Mouse (Mus musculus) CH12.LX (cell line): ENCODE data around the gene Ralgapa1. TPM values are rescaled to one million over a fixed set of nuclear protein-coding genes. Genes with fewer than 3 reads are reported as not detected.

ENCODE experiments used
- DNase-seq: peaks from one replicate; pipeline ENCODE4 v3.0.0-alpha.2; 2013; ENCODE audit errors: extremely low read depth
- H3K27ac ChIP-seq: 2 replicates; pipeline ENCODE4 v1.5.1; 2012; ENCODE audit warnings: low read depth, mild to moderate bottlenecking, control low read depth, moderate library complexity; ENCODE audit not compliant: insufficient read depth
- H3K27me3 ChIP-seq: replicated peaks from 2 replicates; pipeline ENCODE3; 2012; ENCODE audit warnings: inconsistent platforms
- H3K36me3 ChIP-seq, 2 experiments: replicated peaks in 1 of 2; 2 replicates each; pipeline versions ENCODE3 to v1.6.1; 2012; ENCODE audit warnings: inconsistent platforms in 1 of 2, low read length in 1 of 2, mild to moderate bottlenecking in 1 of 2, mixed read lengths in 1 of 2, moderate library complexity in 1 of 2; ENCODE audit not compliant: control insufficient read depth in 1 of 2, insufficient read depth in 1 of 2
- H3K4me1 ChIP-seq, 2 experiments: 2 replicates each; pipeline ENCODE4 v1.6.1; 2012; ENCODE audit warnings: inconsistent platforms in 1 of 2, moderate library complexity in 1 of 2; ENCODE audit not compliant: insufficient read depth in 2 of 2, control insufficient read depth in 1 of 2
- H3K4me2 ChIP-seq: 2 replicates; pipeline ENCODE4 v1.6.1; 2012; ENCODE audit warnings: low read depth, mild to moderate bottlenecking, control low read depth; ENCODE audit not compliant: poor library complexity, insufficient read depth, severe bottlenecking
- H3K4me3 ChIP-seq, 3 experiments: fragments of 150-350 bp in 1 of 3; sonication (generic) in 1 of 3; replicated peaks in 1 of 3; 2 replicates each; pipeline versions ENCODE3 to v1.5.1; 2011 to 2012; ENCODE audit warnings: low read depth in 2 of 3, low read length in 2 of 3, mild to moderate bottlenecking in 2 of 3, moderate library complexity in 2 of 3, control low read depth in 1 of 3, improper control_type of control experiment in 1 of 3, inconsistent platforms in 1 of 3, mixed read lengths in 1 of 3; ENCODE audit not compliant: poor library complexity in 1 of 3
- H3K79me2 ChIP-seq: replicated peaks from 2 replicates; pipeline ENCODE4 v1.6.1; 2012; ENCODE audit warnings: mild to moderate bottlenecking, moderate library complexity; ENCODE audit not compliant: control insufficient read depth, poor library complexity, insufficient read depth, severe bottlenecking; ENCODE audit errors: extremely low read depth
- H3K9ac ChIP-seq: 2 replicates; pipeline ENCODE4 v1.6.1; 2012; ENCODE audit warnings: low read depth, mild to moderate bottlenecking, control low read depth, moderate library complexity; ENCODE audit not compliant: insufficient read depth
- H3K9me3 ChIP-seq: replicated peaks from 2 replicates; pipeline ENCODE3; 2012; ENCODE audit warnings: low read length, inconsistent platforms, mixed read lengths
- BHLHE40 ChIP-seq: IDR thresholded peaks from 2 replicates; pipeline ENCODE4 v1.6.1; 2011; ENCODE audit warnings: mild to moderate bottlenecking, low read depth, low read length, improper control_type of control experiment
- CHD2 ChIP-seq: IDR thresholded peaks from 2 replicates; pipeline ENCODE4 v1.6.1; 2011; ENCODE audit warnings: low read length, improper control_type of control experiment
- ELF1 ChIP-seq: IDR thresholded peaks from 2 replicates; pipeline ENCODE4 v1.6.1; 2014; ENCODE audit warnings: low read depth, mild to moderate bottlenecking, inconsistent platforms, low read length, improper control_type of control experiment
- GABPA ChIP-seq: IDR thresholded peaks from 2 replicates; pipeline ENCODE4 v1.6.1; 2012; ENCODE audit warnings: low read depth, low read length, improper control_type of control experiment, inconsistent platforms; ENCODE audit not compliant: insufficient replicate concordance
- HCFC1 ChIP-seq: IDR thresholded peaks from 2 replicates; pipeline ENCODE4 v1.6.1; 2012; ENCODE audit warnings: low read depth, mild to moderate bottlenecking, inconsistent platforms, low read length, improper control_type of control experiment
- JUN ChIP-seq: IDR thresholded peaks from 2 replicates; pipeline ENCODE4 v1.6.1; 2011; ENCODE audit warnings: low read depth, mild to moderate bottlenecking, low read length, improper control_type of control experiment, moderate library complexity; ENCODE audit not compliant: insufficient read depth
- KAT2A ChIP-seq: IDR thresholded peaks from 2 replicates; pipeline ENCODE4 v1.6.1; 2012; ENCODE audit warnings: low read length, improper control_type of control experiment, inconsistent platforms; ENCODE audit not compliant: insufficient replicate concordance
- MEF2A ChIP-seq: IDR thresholded peaks from 2 replicates; pipeline ENCODE4 v1.6.1; 2014; ENCODE audit warnings: low read depth, mild to moderate bottlenecking, inconsistent platforms, low read length, improper control_type of control experiment, borderline replicate concordance
- PAX5 ChIP-seq: IDR thresholded peaks from 2 replicates; pipeline ENCODE4 v1.6.1; 2012; ENCODE audit warnings: low read length, inconsistent platforms, mixed read lengths
- POLR2A ChIP-seq: IDR thresholded peaks from 2 replicates; pipeline ENCODE4 v1.6.1; 2011; ENCODE audit warnings: low read depth, mild to moderate bottlenecking, improper control_type of control experiment, low read length
- POLR2AphosphoS2 ChIP-seq: IDR thresholded peaks from 2 replicates; pipeline ENCODE4 v1.6.1; 2011; ENCODE audit warnings: low read depth, low read length, improper control_type of control experiment
- RAD21 ChIP-seq: IDR thresholded peaks from 2 replicates; pipeline ENCODE4 v1.6.1; 2011; ENCODE audit warnings: low read depth, mild to moderate bottlenecking, low read length, improper control_type of control experiment, moderate library complexity
- TBP ChIP-seq: conservative IDR thresholded peaks from 2 replicates; pipeline ENCODE4 v1.6.1; 2011; ENCODE audit warnings: low read depth, low read length, improper control_type of control experiment
- TCF12 ChIP-seq: IDR thresholded peaks from 2 replicates; pipeline ENCODE4 v1.6.1; 2014; ENCODE audit warnings: low read depth, mild to moderate bottlenecking, inconsistent platforms, low read length, improper control_type of control experiment
- UBTF ChIP-seq: IDR thresholded peaks from 2 replicates; pipeline ENCODE4 v1.6.1; 2012; ENCODE audit warnings: low read depth, mild to moderate bottlenecking, inconsistent platforms, low read length, improper control_type of control experiment, moderate library complexity
- USF1 ChIP-seq: IDR thresholded peaks from 2 replicates; pipeline ENCODE4 v1.6.1; 2014; ENCODE audit warnings: low read depth, mild to moderate bottlenecking, inconsistent platforms, low read length, improper control_type of control experiment
- ZKSCAN1 ChIP-seq: IDR thresholded peaks from 2 replicates; pipeline ENCODE4 v1.6.1; 2012; ENCODE audit warnings: low read depth, inconsistent platforms, low read length, improper control_type of control experiment, borderline replicate concordance
- ZMIZ1 ChIP-seq: IDR thresholded peaks from 2 replicates; pipeline ENCODE4 v1.6.1; 2012; ENCODE audit warnings: low read depth, mild to moderate bottlenecking, inconsistent platforms, low read length, improper control_type of control experiment
- ZNF384 ChIP-seq: IDR thresholded peaks from 2 replicates; pipeline ENCODE4 v1.6.1; 2012; ENCODE audit warnings: low read depth, low read length, improper control_type of control experiment, inconsistent platforms
- dilution Hi-C: fragments of 300-500 bp; cut with MboI; formaldehyde crosslinking; loops from 2 replicates; pipeline ENCODE4 v1.14.3; 2020; ENCODE audit warnings: low sequenced_read_pairs; ENCODE audit not compliant: extremely low pct_unique_long_range_greater_than_20kb, extremely low pct_ligation_motif_present
- in situ Hi-C: fragments of 300-500 bp; cut with MboI; formaldehyde crosslinking; loops from 3 replicates; pipeline ENCODE4 v1.14.3; 2019; ENCODE audit warnings: low sequenced_read_pairs, low pct_ligation_motif_present, low pct_unique_long_range_greater_than_20kb, mixed read lengths
- polyA plus RNA-seq: library from polyadenylated mRNA; unstranded; fragments of >175 nt; gene quantifications from 2 replicates; pipeline ENCODE4 v1.2.1, GENCODE M21; 2012; ENCODE audit warnings: low read depth; ENCODE audit not compliant: insufficient read length
- total RNA-seq, 2 experiments: library from RNA; depleted of rRNA; stranded (reverse); fragments of 300-350 nt in 1 of 2; fragments of >200 nt in 1 of 2; gene quantifications; 2 replicates each; pipeline ENCODE4 v1.2.3; 2012 to 2014

Ralgapa1 gene
- total and polyA plus RNA-seq, 3 experiments, result 10.3 to 24.4 (median 19.2) TPM

DNA sequence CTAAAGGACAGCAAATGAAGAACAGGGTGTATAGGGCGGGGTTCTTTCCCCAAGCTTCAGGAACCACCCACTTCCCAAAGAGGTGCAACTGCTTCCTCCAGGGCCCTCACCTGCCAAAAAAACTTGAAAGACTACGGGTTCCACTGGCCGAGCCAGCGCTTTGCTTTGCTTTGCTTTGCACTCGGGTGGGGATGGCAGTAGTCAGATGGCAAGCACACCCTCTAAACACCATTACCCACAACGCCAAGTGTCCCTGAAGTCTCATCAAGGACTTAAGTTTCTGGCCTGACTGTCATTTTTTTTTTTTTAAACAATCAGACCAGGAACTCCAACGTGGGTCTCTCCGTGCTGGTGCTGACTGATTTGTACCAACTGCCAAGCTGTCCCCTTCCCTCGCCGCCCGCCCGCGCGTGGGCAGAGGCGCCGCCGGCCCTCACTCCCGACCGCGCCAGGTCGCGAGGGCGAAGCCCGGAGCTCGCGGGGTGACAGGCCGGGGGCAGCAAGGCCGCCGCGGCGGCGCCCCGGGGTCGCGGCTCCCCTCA, 777 bp downstream of the Ralgapa1 start (continued):
- TF ChIP-seq CHD2 (no peak), MEF2A (no peak), TCF12 (no peak)

DNA sequence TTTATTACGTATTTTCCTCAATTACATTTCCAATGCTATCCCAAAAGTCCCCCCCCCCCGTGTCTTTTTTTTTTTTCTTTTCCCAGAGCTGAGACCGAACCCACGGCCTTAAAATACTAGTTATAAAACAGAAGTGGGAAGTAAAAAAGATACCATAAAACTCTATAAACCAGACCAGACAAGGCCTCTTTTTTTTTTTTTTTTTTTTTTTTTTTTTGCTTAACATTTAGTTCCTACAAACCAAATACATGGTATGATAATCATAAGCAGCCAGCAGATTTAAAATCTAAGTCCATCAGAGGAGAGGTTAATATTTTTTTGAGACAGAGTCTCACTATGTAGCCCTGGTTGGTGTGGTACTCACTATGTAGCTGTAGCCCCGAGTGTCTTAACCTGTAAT, 4.5 kb downstream of the Ralgapa1 start:
- in situ Hi-C loops (no loop called here), dilution Hi-C loops (no loop called here)
- H3K4me3 ChIP-seq, result no peak overlapping the region
- H3K9me3 ChIP-seq, result no peaks in the 10 kb centered on the region
- no peak overlapping the region for H3K27ac ChIP-seq
- no peaks in the 10 kb centered on the region for H3K27me3 ChIP-seq
- no peak overlapping the region for H3K4me2 ChIP-seq
- peaks cover 3 to 24% of the 10 kb centered on the region in 2 experiments; a peak in 3 of 4 replicates for H3K4me1 ChIP-seq
- H3K36me3 ChIP-seq, result peaks cover 0 to 14% of the 10 kb centered on the region in 2 experiments
- no peak overlapping the region for H3K9ac ChIP-seq
- no peak for DNase-seq
- TF ChIP-seq ZNF384, result peak; percentile 44; the same call in 1 of the 2 replicates
- TF ChIP-seq USF1, result no peak
- no peak for TF ChIP-seq TCF12
- peaks cover 17% of the 10 kb centered on the region for H3K79me2 ChIP-seq

DNA sequence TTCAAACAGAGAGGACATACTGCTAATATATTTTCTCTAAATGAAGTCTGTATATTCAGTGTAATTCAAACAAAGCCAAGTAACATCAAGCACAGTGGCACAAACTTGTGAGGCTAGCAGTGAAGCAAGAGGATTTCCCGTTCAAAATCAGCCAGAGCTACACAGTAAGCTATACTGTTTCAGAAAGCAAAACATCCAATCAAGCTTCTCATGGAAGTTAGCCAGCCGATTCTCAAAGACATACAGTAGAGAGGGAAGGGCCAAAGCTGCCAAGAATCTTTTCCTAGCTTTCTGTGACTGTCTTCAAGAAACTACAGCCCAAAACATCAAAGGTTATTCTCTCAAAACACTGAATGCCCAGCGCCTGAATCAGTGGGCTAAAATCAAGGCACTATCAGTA, 15.9 kb downstream of the Ralgapa1 start:
- Histone ChIP-seq H3K9me3 (no peaks in the 10 kb centered on the region), H3K27ac (no peak overlapping the region), H3K4me1 (peaks cover 2 to 17% of the 10 kb centered on the region in 2 experiments), H3K9ac (no peak overlapping the region), H3K79me2 (peaks cover 9% of the 10 kb centered on the region), H3K36me3 (peaks cover 0 to 9% of the 10 kb centered on the region in 2 experiments), H3K4me3 (no peak overlapping the region), H3K27me3 (no peaks in the 10 kb centered on the region), H3K4me2 (no peak overlapping the region)
- dilution Hi-C loops (no loop called here), in situ Hi-C loops (no loop called here)
- TF ChIP-seq KAT2A (no peak), ZKSCAN1 (no peak), ELF1 (no peak), HCFC1 (no peak), POLR2A (no peak), GABPA (no peak), MEF2A (no peak), UBTF (no peak), BHLHE40 (no peak), ZMIZ1 (no peak), JUN (no peak), RAD21 (no peak), TBP (no peak), POLR2AphosphoS2 (no peak), PAX5 (no peak)
- no peak for DNase-seq
